Comparison of ENCODE assay signal across 8 mouse cellular contexts in genomic region chr8:94773048-94773447, GRCm38 (mm10). TPM values are rescaled to one million over a fixed set of nuclear protein-coding genes. Genes with fewer than 3 reads are reported as not detected.
DNase-seq lines count a peak whose midpoint lies in the region; ATAC-seq lines count a peak whose summit lies in the region.

No protein-coding gene starts in this region.

- H3K9me3 ChIP-seq in heart, embryonic 16.5 days (replicated peaks; ENCODE audit: control insufficient read depth, low read length), result no peaks in the 10 kb centered on the region
- no peaks in the 10 kb centered on the region for H3K9me3 ChIP-seq in embryonic facial prominence, embryonic 10.5 days
- H3K9me3 ChIP-seq in hindbrain, embryonic 11.5 days (ENCODE audit: control insufficient read depth, low read length), result no peaks in the 10 kb centered on the region
- H3K9me3 ChIP-seq in midbrain, embryonic 16.5 days (replicated peaks; ENCODE audit: control insufficient read depth, low read length, poor library complexity, severe bottlenecking), result no peaks in the 10 kb centered on the region

- peak overlapping the region; percentile 64 for H3K4me3 ChIP-seq in heart, embryonic 16.5 days (ENCODE audit: low read length)
- peak overlapping the region; percentile 60; the same call in 1 of the 2 replicates for H3K4me3 ChIP-seq in embryonic facial prominence, embryonic 10.5 days
- no peak overlapping the region for H3K4me3 ChIP-seq in hindbrain, embryonic 11.5 days (ENCODE audit: low read depth, low read length)
- peak overlapping the region; percentile 57 for H3K4me3 ChIP-seq in midbrain, embryonic 16.5 days (ENCODE audit: low read depth, low read length)

- intact Hi-C loops in heart, postnatal 25 days (cut with DNase I), result loop anchor here (5.0 kb wide), 1 partner anchor 61 kb away; no protein-coding TSS in a partner anchor

- no peaks in the 10 kb centered on the region for H3K36me3 ChIP-seq in heart, embryonic 16.5 days (ENCODE audit: control insufficient read depth, insufficient read depth)
- H3K36me3 ChIP-seq in embryonic facial prominence, embryonic 10.5 days (replicated peaks), result no peaks in the 10 kb centered on the region
- H3K36me3 ChIP-seq in hindbrain, embryonic 11.5 days (ENCODE audit: control insufficient read depth, insufficient read depth, low read length), result no peaks in the 10 kb centered on the region
- H3K36me3 ChIP-seq in midbrain, embryonic 16.5 days (ENCODE audit: control insufficient read depth, insufficient read depth, low read length), result no peaks in the 10 kb centered on the region

- H3K4me1 ChIP-seq in heart, embryonic 16.5 days (ENCODE audit: control insufficient read depth, insufficient read depth, low read length), result peaks cover 20% of the 10 kb centered on the region
- H3K4me1 ChIP-seq in embryonic facial prominence, embryonic 10.5 days, result peaks cover 33% of the 10 kb centered on the region
- peaks cover 16% of the 10 kb centered on the region for H3K4me1 ChIP-seq in hindbrain, embryonic 11.5 days (replicated peaks; ENCODE audit: control insufficient read depth, insufficient read depth, low read length)
- H3K4me1 ChIP-seq in midbrain, embryonic 16.5 days (ENCODE audit: control insufficient read depth, insufficient read depth, low read length), result peaks cover 22% of the 10 kb centered on the region

- no peak overlapping the region for H3K27ac ChIP-seq in heart, embryonic 16.5 days (ENCODE audit: low read length)
- H3K27ac ChIP-seq in embryonic facial prominence, embryonic 10.5 days (replicated peaks), result no peak overlapping the region
- H3K27ac ChIP-seq in hindbrain, embryonic 11.5 days (ENCODE audit: low read depth, low read length), result no peak overlapping the region
- 0 out of 2 replicates have a peak overlapping the region, but pooled peaks have one; percentile 73 for H3K27ac ChIP-seq in midbrain, embryonic 16.5 days (ENCODE audit: low read length)

- peaks cover 16% of the 10 kb centered on the region for H3K27me3 ChIP-seq in heart, embryonic 16.5 days (ENCODE audit: control insufficient read depth, insufficient read depth, low read length)
- peaks cover 75% of the 10 kb centered on the region for H3K27me3 ChIP-seq in embryonic facial prominence, embryonic 10.5 days (replicated peaks; ENCODE audit: low read depth, poor library complexity, severe bottlenecking)
- H3K27me3 ChIP-seq in hindbrain, embryonic 11.5 days (ENCODE audit: control insufficient read depth, insufficient read depth, low read length), result peaks cover 15% of the 10 kb centered on the region
- H3K27me3 ChIP-seq in midbrain, embryonic 16.5 days (ENCODE audit: control insufficient read depth, insufficient read depth, low read depth, low read length), result no peaks in the 10 kb centered on the region

- no peak for ATAC-seq in heart, embryonic 16.5 days (replicated peaks; ENCODE audit: extremely low read depth, insufficient read depth, low FRiP score)
- ATAC-seq in hindbrain, embryonic 11.5 days (ENCODE audit: low FRiP score), result no peak
- 0 out of 2 replicates have a peak, but pooled peaks have one; percentile 2 for ATAC-seq in midbrain, embryonic 16.5 days

- H3K9ac ChIP-seq in heart, embryonic 16.5 days (ENCODE audit: low read length), result no peak overlapping the region
- no peak overlapping the region for H3K9ac ChIP-seq in hindbrain, embryonic 11.5 days (ENCODE audit: low read depth, low read length)
- peak overlapping the region; percentile 75 for H3K9ac ChIP-seq in midbrain, embryonic 16.5 days (ENCODE audit: low read depth, low read length)

- no peak for DNase-seq in heart, postnatal 25 days (ENCODE audit: low spot score)
- DNase-seq in embryonic facial prominence, embryonic 10.5 days (ENCODE audit: low spot score), result no peak
- DNase-seq in hindbrain, embryonic 11.5 days (ENCODE audit: low spot score), result no peak
- DNase-seq in urinary bladder, postnatal 4 days (ENCODE audit: low spot score in 2 of 2), result no peak
- DNase-seq in T-cell, adult 2 months (ENCODE audit: low spot score), result no peak
- no peak for DNase-seq in urinary bladder, postnatal 10 days (ENCODE audit: low spot score)

- 58% methylated on average over 6 of the region's 6 CpGs for WGBS in heart, embryonic 16.5 days
- WGBS in embryonic facial prominence, embryonic 10.5 days, result 43% methylated on average over 6 of the region's 6 CpGs
- WGBS in hindbrain, embryonic 11.5 days, result 38% methylated on average over 6 of the region's 6 CpGs
- WGBS in midbrain, embryonic 16.5 days, result 49% methylated on average over 6 of the region's 6 CpGs

- H3K4me2 ChIP-seq in heart, embryonic 16.5 days (ENCODE audit: low read depth, low read length), result peak overlapping the region; percentile 87
- peak overlapping the region; percentile 77 for H3K4me2 ChIP-seq in hindbrain, embryonic 11.5 days (replicated peaks; ENCODE audit: low read depth, low read length)
- peak overlapping the region; percentile 76 for H3K4me2 ChIP-seq in midbrain, embryonic 16.5 days (ENCODE audit: low read length)

RNA-seq across cellular contexts. Expression of gene Cx3cl1, which starts 1.2 kb away (rescaled TPM):
- 8.2 and 9.3 TPM in 2 replicates for polyA plus RNA-seq in heart, embryonic 16.5 days (2015; fragmentation: Nextera tagmentation; extraction: Ambion mirVana)
- 1 to 10 TPM; 2.2 to 4.0 TPM for total RNA-seq in heart, postnatal 25 days (2021)
- 4.5 and 5.5 TPM in 2 replicates for polyA plus RNA-seq in embryonic facial prominence, embryonic 10.5 days (2016; fragmentation: Nextera tagmentation; extraction: Ambion mirVana)
- polyA plus RNA-seq in hindbrain, embryonic 11.5 days (2014; fragmentation: Nextera tagmentation; extraction: Ambion mirVana), result 9.9 and 10.9 TPM in 2 replicates
- 38.4 and 55.8 TPM in 2 replicates for polyA plus RNA-seq in midbrain, embryonic 16.5 days (2015; fragmentation: Nextera tagmentation; extraction: Ambion mirVana)

RNA-seq across cellular contexts. Expression of gene Ccl22, which starts 27.7 kb away (rescaled TPM):
- polyA plus RNA-seq in heart, embryonic 16.5 days (2015; fragmentation: Nextera tagmentation; extraction: Ambion mirVana), result 0.16 TPM in 1 of 2 replicates, not detected in the other
- not detected for total RNA-seq in heart, postnatal 25 days (2021)
- not detected in 2 replicates for polyA plus RNA-seq in embryonic facial prominence, embryonic 10.5 days (2016; fragmentation: Nextera tagmentation; extraction: Ambion mirVana)
- not detected in 2 replicates for polyA plus RNA-seq in hindbrain, embryonic 11.5 days (2014; fragmentation: Nextera tagmentation; extraction: Ambion mirVana)
- not detected in 2 replicates for polyA plus RNA-seq in midbrain, embryonic 16.5 days (2015; fragmentation: Nextera tagmentation; extraction: Ambion mirVana)

RNA-seq across cellular contexts. Expression of gene Ccl17, which starts 37.2 kb away (rescaled TPM):
- 0.44 and 0.51 TPM in 2 replicates for polyA plus RNA-seq in heart, embryonic 16.5 days (2015; fragmentation: Nextera tagmentation; extraction: Ambion mirVana)
- total RNA-seq in heart, postnatal 25 days (2021), result not detected
- polyA plus RNA-seq in embryonic facial prominence, embryonic 10.5 days (2016; fragmentation: Nextera tagmentation; extraction: Ambion mirVana), result not detected in 2 replicates
- not detected in 2 replicates for polyA plus RNA-seq in hindbrain, embryonic 11.5 days (2014; fragmentation: Nextera tagmentation; extraction: Ambion mirVana)
- 0.40 and 0.62 TPM in 2 replicates for polyA plus RNA-seq in midbrain, embryonic 16.5 days (2015; fragmentation: Nextera tagmentation; extraction: Ambion mirVana)
